Mouse (Mus musculus) heart, embryonic 16.5 days (tissue): Measurements from ENCODE around the gene Ina. TPM values are rescaled to one million over a fixed set of nuclear protein-coding genes. Genes with fewer than 3 reads are reported as not detected.
"Not testable (repeated sequence)": the region's sequence is repeated elsewhere in the genome, so short reads cannot be mapped to it uniquely, and the experiment has no call there.

Source experiments
- ATAC-seq: fragments of 200-750 bp; cut with Nextera tagmentation; replicated peaks from 2 replicates; pipeline ENCODE4 v1.8.0; 2017; ENCODE audit warnings: moderate number of reproducible peaks; ENCODE audit not compliant: insufficient read depth, low FRiP score; ENCODE audit errors: extremely low read depth
- H3K27ac ChIP-seq: fragments of 300-500 bp; sonication (generic); 2 replicates; pipeline ENCODE4 v1.5.1; 2014; ENCODE audit warnings: mild to moderate bottlenecking, low read length, control low read depth, moderate library complexity
- H3K27me3 ChIP-seq: fragments of 300-500 bp; sonication (generic); 2 replicates; pipeline ENCODE4 v1.6.1; 2014; ENCODE audit warnings: low read length, mixed read lengths; ENCODE audit not compliant: control insufficient read depth, insufficient read depth
- H3K36me3 ChIP-seq: fragments of 300-500 bp; sonication (generic); 2 replicates; pipeline ENCODE4 v1.6.1; 2014; ENCODE audit not compliant: control insufficient read depth, insufficient read depth
- H3K4me1 ChIP-seq: fragments of 300-500 bp; sonication (generic); 2 replicates; pipeline ENCODE4 v1.6.1; 2014; ENCODE audit warnings: low read length, mixed read lengths; ENCODE audit not compliant: control insufficient read depth, insufficient read depth
- H3K4me2 ChIP-seq: fragments of 300-500 bp; sonication (generic); 2 replicates; pipeline ENCODE4 v1.6.1; 2014; ENCODE audit warnings: low read depth, mild to moderate bottlenecking, control low read depth, low read length
- H3K4me3 ChIP-seq: fragments of 300-500 bp; sonication (generic); 2 replicates; pipeline ENCODE4 v1.5.1; 2014; ENCODE audit warnings: mild to moderate bottlenecking, control low read depth, low read length
- H3K9ac ChIP-seq: fragments of 300-500 bp; sonication (generic); 2 replicates; pipeline ENCODE4 v1.6.1; 2014; ENCODE audit warnings: low read length, control low read depth
- H3K9me3 ChIP-seq: fragments of 300-500 bp; sonication (generic); replicated peaks from 2 replicates; pipeline ENCODE4 v1.6.1; 2016; ENCODE audit warnings: low read length; ENCODE audit not compliant: control insufficient read depth
- WGBS: fragments of 180-500 bp; shearing (Covaris S2); extraction: QIAGEN DNeasy Blood & Tissue Kit; methylation state at CpG from one replicate; pipeline ENCODE4 v1.1.7; 2014; 5-methylcytosine and 5-hydroxymethylcytosine counted together
- polyA plus RNA-seq: library from polyadenylated mRNA; unstranded; fragments of >200 nt; fragmentation: Nextera tagmentation; extraction: Ambion mirVana; gene quantifications from 2 replicates; pipeline ENCODE4 v1.2.1, GENCODE M21; 2015

The Ina gene
- polyA plus RNA-seq, 1 experiment from 2014 or later, result 0.37 TPM

GRCm38 (mm10) chr19:46990625-46991024 is 23.9 kb upstream of the Ina start:
- H3K4me1 ChIP-seq, H3K9ac ChIP-seq, H3K4me3 ChIP-seq, H3K27ac ChIP-seq, H3K27me3 ChIP-seq, ATAC-seq, H3K4me2 ChIP-seq, H3K36me3 ChIP-seq, H3K9me3 ChIP-seq: not testable (repeated sequence)
- 67% methylated on average over 8 of the region's 8 CpGs for WGBS

GRCm38 (mm10) chr19:46991145-46991544 is 23.4 kb upstream of the Ina start:
- Histone ChIP-seq H3K4me2 (no peak overlapping the region), H3K4me1 (0 out of 2 replicates have a peak, but pooled peaks cover 3% of the 10 kb centered on the region), H3K27ac (no peak overlapping the region), H3K36me3 (no peaks in the 10 kb centered on the region), H3K4me3 (no peak overlapping the region), H3K27me3 (no peaks in the 10 kb centered on the region), H3K9ac (no peak overlapping the region), H3K9me3 (no peaks in the 10 kb centered on the region)
- no peak; the same call in 1 of the 2 replicates for ATAC-seq
- WGBS, result 7% methylated on average over 5 of the region's 5 CpGs

- not testable (repeated sequence) for H3K4me3 ChIP-seq, H3K36me3 ChIP-seq, H3K27me3 ChIP-seq, ATAC-seq, H3K9me3 ChIP-seq, H3K4me2 ChIP-seq, H3K4me1 ChIP-seq, H3K9ac ChIP-seq, H3K27ac ChIP-seq
- 75% methylated on average over 4 of the region's 4 CpGs for WGBS
Measured at GRCm38 (mm10) chr19:46992329-46992728, 22.2 kb upstream of the Ina start.

GRCm38 (mm10) chr19:46996095-46996494 is 18.4 kb upstream of the Ina start:
- H3K9me3 ChIP-seq, result no peaks in the 10 kb centered on the region
- no peak overlapping the region for H3K9ac ChIP-seq
- H3K27ac ChIP-seq, result no peak overlapping the region
- 65% methylated on average over 9 of the region's 9 CpGs for WGBS
- H3K36me3 ChIP-seq, result no peaks in the 10 kb centered on the region
- no peak overlapping the region for H3K4me3 ChIP-seq
- no peak overlapping the region for H3K4me2 ChIP-seq
- ATAC-seq, result no peak
- H3K4me1 ChIP-seq, result no peaks in the 10 kb centered on the region
- no peaks in the 10 kb centered on the region for H3K27me3 ChIP-seq

- H3K9ac ChIP-seq, result no peak overlapping the region
- no peaks in the 10 kb centered on the region for H3K4me1 ChIP-seq
- H3K4me3 ChIP-seq, result no peak overlapping the region
- H3K27me3 ChIP-seq, result no peaks in the 10 kb centered on the region
- ATAC-seq, result no peak
- no peak overlapping the region for H3K4me2 ChIP-seq
- WGBS, result 69% methylated on average over 8 of the region's 8 CpGs
- H3K9me3 ChIP-seq, result no peaks in the 10 kb centered on the region
- H3K36me3 ChIP-seq, result no peaks in the 10 kb centered on the region
- no peak overlapping the region for H3K27ac ChIP-seq
Measured at GRCm38 (mm10) chr19:46998168-46998870, 16.2 kb upstream of the Ina start.

- H3K27ac ChIP-seq, result no peak overlapping the region
- no peak for ATAC-seq
- H3K4me2 ChIP-seq, result no peak overlapping the region
- H3K9me3 ChIP-seq, result no peaks in the 10 kb centered on the region
- no peaks in the 10 kb centered on the region for H3K36me3 ChIP-seq
- WGBS, result 70% methylated on average over 4 of the region's 4 CpGs
- H3K4me3 ChIP-seq, result no peak overlapping the region
- H3K9ac ChIP-seq, result no peak overlapping the region
- no peaks in the 10 kb centered on the region for H3K4me1 ChIP-seq
- no peaks in the 10 kb centered on the region for H3K27me3 ChIP-seq
Measured at GRCm38 (mm10) chr19:46998953-46999352, 15.5 kb upstream of the Ina start.

GRCm38 (mm10) chr19:46999753-47000152 is 14.7 kb upstream of the Ina start:
- Histone ChIP-seq H3K4me1 (no peaks in the 10 kb centered on the region), H3K27me3 (no peaks in the 10 kb centered on the region), H3K9me3 (no peaks in the 10 kb centered on the region), H3K36me3 (no peaks in the 10 kb centered on the region), H3K4me2 (no peak overlapping the region), H3K4me3 (no peak overlapping the region), H3K9ac (no peak overlapping the region), H3K27ac (no peak overlapping the region)
- no peak for ATAC-seq
- 61% methylated on average over 6 of the region's 6 CpGs for WGBS

- not testable (repeated sequence) for H3K27ac ChIP-seq, H3K9ac ChIP-seq, H3K9me3 ChIP-seq, H3K4me1 ChIP-seq, H3K36me3 ChIP-seq, H3K4me3 ChIP-seq, ATAC-seq, H3K27me3 ChIP-seq, H3K4me2 ChIP-seq
- 80% methylated on average over 2 of the region's 3 CpGs for WGBS
Measured at GRCm38 (mm10) chr19:47000357-47000756, 14.1 kb upstream of the Ina start.

- H3K27ac ChIP-seq, result no peak overlapping the region
- no peaks in the 10 kb centered on the region for H3K9me3 ChIP-seq
- no peaks in the 10 kb centered on the region for H3K36me3 ChIP-seq
- no peaks in the 10 kb centered on the region for H3K4me1 ChIP-seq
- H3K4me2 ChIP-seq, result no peak overlapping the region
- no peaks in the 10 kb centered on the region for H3K27me3 ChIP-seq
- no peak overlapping the region for H3K9ac ChIP-seq
- no peak for ATAC-seq
- no peak overlapping the region for H3K4me3 ChIP-seq
- 68% methylated on average over 6 of the region's 6 CpGs for WGBS
Measured at GRCm38 (mm10) chr19:47003742-47004511, 10.6 kb upstream of the Ina start.
